Mouse (Mus musculus) lung, embryonic 15.5 days (tissue): ENCODE results near the gene Spdl1. TPM values are rescaled to one million over a fixed set of nuclear protein-coding genes. Genes with fewer than 3 reads are reported as not detected.

ENCODE experiments used
- ATAC-seq: fragments of 200-750 bp; cut with Nextera tagmentation; 2 replicates; pipeline ENCODE4 v1.8.0; 2017; ENCODE audit warnings: moderate number of reproducible peaks, borderline replicate concordance; ENCODE audit not compliant: low FRiP score, low TSS enrichment; ENCODE audit errors: extremely low read depth
- H3K27ac ChIP-seq: fragments of 300-500 bp; sonication (generic); 2 replicates; pipeline ENCODE4 v1.5.1; 2015; ENCODE audit warnings: moderate library complexity, mild to moderate bottlenecking, inconsistent platforms
- H3K27me3 ChIP-seq: fragments of 300-500 bp; sonication (generic); 2 replicates; pipeline ENCODE4 v1.6.1; 2015; ENCODE audit warnings: inconsistent platforms
- H3K36me3 ChIP-seq: fragments of 300-500 bp; sonication (generic); 2 replicates; pipeline ENCODE4 v1.6.1; 2015; ENCODE audit warnings: inconsistent platforms
- H3K4me1 ChIP-seq: fragments of 300-500 bp; sonication (generic); 2 replicates; pipeline ENCODE4 v1.6.1; 2015; ENCODE audit warnings: inconsistent platforms
- H3K4me2 ChIP-seq: fragments of 300-500 bp; sonication (generic); 2 replicates; pipeline ENCODE4 v1.6.1; 2015; ENCODE audit warnings: inconsistent platforms, mild to moderate bottlenecking, moderate library complexity
- H3K4me3 ChIP-seq: fragments of 300-500 bp; sonication (generic); 2 replicates; pipeline ENCODE4 v1.5.1; 2015; ENCODE audit warnings: mild to moderate bottlenecking, inconsistent platforms
- H3K9ac ChIP-seq: fragments of 300-500 bp; sonication (generic); 2 replicates; pipeline ENCODE4 v1.6.1; 2015; ENCODE audit warnings: inconsistent platforms
- H3K9me3 ChIP-seq: fragments of 300-500 bp; sonication (generic); 2 replicates; pipeline ENCODE4 v1.6.1; 2016; ENCODE audit warnings: inconsistent platforms
- WGBS: fragments of 180-500 bp; shearing (Covaris S2); methylation state at CpG from one replicate; pipeline ENCODE4 v1.1.7; 2015; 5-methylcytosine and 5-hydroxymethylcytosine counted together
- polyA plus RNA-seq: library from polyadenylated mRNA; unstranded; fragments of >200 nt; fragmentation: Nextera tagmentation; extraction: Ambion mirVana; gene quantifications from 2 replicates; pipeline ENCODE4 v1.2.1, GENCODE M21; 2015

The Spdl1 gene
- 22.9 and 24.2 TPM in 2 replicates for polyA plus RNA-seq

- Histone ChIP-seq H3K4me1 (peaks cover 15% of the 10 kb centered on the region), H3K36me3 (peaks cover 15% of the 10 kb centered on the region), H3K27me3 (no peaks in the 10 kb centered on the region), H3K27ac (peak within 1 kb of the TSS; percentile 89), H3K9ac (peak within 1 kb of the TSS; percentile 84), H3K9me3 (no peaks in the 10 kb centered on the region), H3K4me3 (peak within 1 kb of the TSS; percentile 90), H3K4me2 (peak within 1 kb of the TSS; percentile 85)
- WGBS = under 1% methylated on average over 49 of the region's 49 CpGs
- ATAC-seq = peak; percentile 94
Measured at GRCm38 (mm10) chr11:34833318-34834086, at the start of gene Spdl1. TSS of gene Spdl1 (minus strand) at chr11:34833641.

- no peak overlapping the region for H3K27ac ChIP-seq
- 30% methylated on average over 5 of the region's 5 CpGs for whole genome bisulfite sequencing
- H3K9ac ChIP-seq = no peak overlapping the region
- no peaks in the 10 kb centered on the region for H3K36me3 ChIP-seq
- H3K4me2 ChIP-seq = no peak overlapping the region
- H3K4me1 ChIP-seq = no peaks in the 10 kb centered on the region
- ATAC-seq = peak; percentile 75; the same call in 1 of the 2 replicates
- no peaks in the 10 kb centered on the region for H3K27me3 ChIP-seq
- no peaks in the 10 kb centered on the region for H3K9me3 ChIP-seq
- no peak overlapping the region for H3K4me3 ChIP-seq
Measured at GRCm38 (mm10) chr11:34881528-34881927, 48.1 kb upstream of the Spdl1 start.

GRCm38 (mm10) chr11:34879678-34880077 lies 46.2 kb upstream of the Spdl1 start:
- H3K4me1 ChIP-seq = no peaks in the 10 kb centered on the region
- ATAC-seq = no peak
- H3K4me3 ChIP-seq = no peak overlapping the region
- H3K27ac ChIP-seq = no peak overlapping the region
- no peaks in the 10 kb centered on the region for H3K36me3 ChIP-seq
- 67% methylated on average over 1 of the region's 1 CpGs for WGBS
- H3K9ac ChIP-seq = no peak overlapping the region
- H3K27me3 ChIP-seq = no peaks in the 10 kb centered on the region
- no peaks in the 10 kb centered on the region for H3K9me3 ChIP-seq
- no peak overlapping the region for H3K4me2 ChIP-seq

- Histone ChIP-seq H3K4me2 (no peak overlapping the region), H3K9me3 (no peaks in the 10 kb centered on the region), H3K36me3 (no peaks in the 10 kb centered on the region), H3K27me3 (no peaks in the 10 kb centered on the region), H3K9ac (no peak overlapping the region), H3K4me1 (no peaks in the 10 kb centered on the region), H3K27ac (no peak overlapping the region), H3K4me3 (no peak overlapping the region)
- ATAC-seq = no peak
- 58% methylated on average over 2 of the region's 2 CpGs for WGBS
Measured at GRCm38 (mm10) chr11:34873861-34874260, 40.4 kb upstream of the Spdl1 start.

DNA sequence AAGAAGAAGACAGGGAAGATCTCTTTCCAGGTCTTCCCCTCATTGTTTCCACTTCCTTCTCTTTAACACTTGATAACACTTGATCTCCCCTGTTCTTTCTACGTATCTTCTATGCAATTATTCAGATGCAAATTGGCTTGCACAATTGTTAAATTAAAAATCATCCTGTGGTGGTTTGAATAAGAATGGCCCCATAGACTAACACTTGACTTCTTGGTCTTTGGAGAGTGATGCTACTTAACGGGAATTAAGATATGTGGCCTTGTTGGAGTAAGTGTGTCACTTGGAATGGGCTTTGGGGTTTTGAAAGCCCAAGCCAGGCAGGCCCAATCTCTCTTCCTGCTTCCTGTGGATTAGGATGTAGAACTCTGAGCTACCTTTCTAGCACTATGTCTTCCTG lies 39.0 kb upstream of the Spdl1 start:
- no peak overlapping the region for H3K9ac ChIP-seq
- no peaks in the 10 kb centered on the region for H3K9me3 ChIP-seq
- no peaks in the 10 kb centered on the region for H3K4me1 ChIP-seq
- H3K4me2 ChIP-seq = no peak overlapping the region
- H3K27ac ChIP-seq = no peak overlapping the region
- WGBS = 82% methylated on average over 2 of the region's 2 CpGs
- no peaks in the 10 kb centered on the region for H3K36me3 ChIP-seq
- no peak overlapping the region for H3K4me3 ChIP-seq
- ATAC-seq = no peak
- H3K27me3 ChIP-seq = no peaks in the 10 kb centered on the region

- Histone ChIP-seq H3K36me3 (no peaks in the 10 kb centered on the region), H3K4me1 (no peaks in the 10 kb centered on the region), H3K4me2 (no peak overlapping the region), H3K9ac (no peak overlapping the region), H3K9me3 (no peaks in the 10 kb centered on the region), H3K27me3 (no peaks in the 10 kb centered on the region), H3K4me3 (no peak overlapping the region), H3K27ac (no peak overlapping the region)
- ATAC-seq = no peak
- WGBS = 76% methylated on average over 3 of the region's 3 CpGs
Measured at GRCm38 (mm10) chr11:34871991-34872390, 38.5 kb upstream of the Spdl1 start.

- no peaks in the 10 kb centered on the region for H3K9me3 ChIP-seq
- H3K27me3 ChIP-seq = no peaks in the 10 kb centered on the region
- no peak for ATAC-seq
- no peaks in the 10 kb centered on the region for H3K36me3 ChIP-seq
- H3K4me1 ChIP-seq = no peaks in the 10 kb centered on the region
- 78% methylated on average over 3 of the region's 3 CpGs for WGBS
- H3K27ac ChIP-seq = no peak overlapping the region
- H3K4me2 ChIP-seq = no peak overlapping the region
- no peak overlapping the region for H3K9ac ChIP-seq
- no peak overlapping the region for H3K4me3 ChIP-seq
Measured at GRCm38 (mm10) chr11:34871456-34871855, 38.0 kb upstream of the Spdl1 start.

GRCm38 (mm10) chr11:34868626-34869025 lies 35.2 kb upstream of the Spdl1 start:
- H3K27ac ChIP-seq = no peak overlapping the region
- no peak overlapping the region for H3K4me3 ChIP-seq
- no peaks in the 10 kb centered on the region for H3K4me1 ChIP-seq
- H3K27me3 ChIP-seq = no peaks in the 10 kb centered on the region
- no peaks in the 10 kb centered on the region for H3K9me3 ChIP-seq
- H3K9ac ChIP-seq = no peak overlapping the region
- WGBS = 31% methylated on average over 6 of the region's 6 CpGs
- H3K36me3 ChIP-seq = no peaks in the 10 kb centered on the region
- ATAC-seq = no peak
- no peak overlapping the region for H3K4me2 ChIP-seq

- H3K4me1 ChIP-seq = no peaks in the 10 kb centered on the region
- H3K4me2 ChIP-seq = no peak overlapping the region
- ATAC-seq = no peak
- H3K9ac ChIP-seq = no peak overlapping the region
- H3K27ac ChIP-seq = no peak overlapping the region
- H3K36me3 ChIP-seq = no peaks in the 10 kb centered on the region
- WGBS = 48% methylated on average over 3 of the region's 3 CpGs
- H3K9me3 ChIP-seq = no peaks in the 10 kb centered on the region
- no peak overlapping the region for H3K4me3 ChIP-seq
- no peaks in the 10 kb centered on the region for H3K27me3 ChIP-seq
Measured at GRCm38 (mm10) chr11:34865741-34866270, 32.4 kb upstream of the Spdl1 start.

GRCm38 (mm10) chr11:34865181-34865580 lies 31.7 kb upstream of the Spdl1 start:
- Histone ChIP-seq H3K36me3 (no peaks in the 10 kb centered on the region), H3K4me2 (no peak overlapping the region), H3K27me3 (no peaks in the 10 kb centered on the region), H3K4me1 (no peaks in the 10 kb centered on the region), H3K9me3 (no peaks in the 10 kb centered on the region), H3K9ac (no peak overlapping the region), H3K4me3 (no peak overlapping the region), H3K27ac (no peak overlapping the region)
- no peak for ATAC-seq
- WGBS = 68% methylated on average over 14 of the region's 14 CpGs

GRCm38 (mm10) chr11:34856652-34857051 lies 23.2 kb upstream of the Spdl1 start:
- H3K4me1 ChIP-seq = 0 out of 2 replicates have a peak, but pooled peaks cover 2% of the 10 kb centered on the region
- H3K4me3 ChIP-seq = no peak overlapping the region
- no peaks in the 10 kb centered on the region for H3K27me3 ChIP-seq
- no peak overlapping the region for H3K27ac ChIP-seq
- no peaks in the 10 kb centered on the region for H3K9me3 ChIP-seq
- no peak overlapping the region for H3K9ac ChIP-seq
- WGBS = 14% methylated on average over 3 of the region's 3 CpGs
- peak; percentile 72; the same call in 1 of the 2 replicates for ATAC-seq
- H3K36me3 ChIP-seq = no peaks in the 10 kb centered on the region
- H3K4me2 ChIP-seq = no peak overlapping the region

DNA sequence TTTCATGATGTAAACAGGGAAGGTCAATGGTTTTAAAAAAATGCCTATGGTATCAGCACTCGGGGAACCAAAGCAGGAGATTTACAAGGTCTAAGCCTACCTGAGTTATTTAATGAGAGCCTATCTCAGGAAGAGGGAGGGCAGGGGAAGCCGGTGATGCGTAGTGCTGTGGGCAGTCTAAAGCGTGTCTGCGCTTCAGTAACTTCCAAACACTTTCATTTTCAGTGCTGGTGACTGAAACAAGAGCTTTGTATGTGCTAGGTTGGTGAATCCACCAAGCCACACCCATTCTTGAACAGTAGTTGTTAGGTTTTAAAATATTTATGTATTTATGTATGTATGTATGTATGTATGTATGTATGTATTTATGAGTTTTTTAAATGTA lies 12.8 kb upstream of the Spdl1 start:
- peak; percentile 14; the same call in 1 of the 2 replicates for ATAC-seq
- 65% methylated on average over 5 of the region's 5 CpGs for WGBS
- Histone ChIP-seq H3K27me3 (no peaks in the 10 kb centered on the region; the same call in 1 of the 2 replicates), H3K4me3 (no peak overlapping the region), H3K4me1 (0 out of 2 replicates have a peak, but pooled peaks cover 8% of the 10 kb centered on the region), H3K4me2 (peak overlapping the region; percentile 39), H3K9me3 (no peaks in the 10 kb centered on the region), H3K36me3 (no peaks in the 10 kb centered on the region), H3K9ac (no peak overlapping the region), H3K27ac (no peak overlapping the region)
